Mouse (Mus musculus) liver, adult 2 months (tissue): ENCODE results near the gene Dusp13. TPM values are rescaled to one million over a fixed set of nuclear protein-coding genes. Genes with fewer than 3 reads are reported as not detected.

Experiments
- DNase-seq: peaks from one replicate; pipeline ENCODE4 v3.0.0-alpha.2; 2011; ENCODE audit warnings: low read depth, low spot score; ENCODE audit errors: extremely low read depth
- H3K27ac ChIP-seq: fragments of 200-500 bp; replicated peaks from 2 replicates; pipeline ENCODE4 v1.5.1; 2012; ENCODE audit warnings: low read depth, mild to moderate bottlenecking, control low read depth, inconsistent platforms, low read length; ENCODE audit not compliant: insufficient read depth
- H3K27me3 ChIP-seq: fragments of 200-500 bp; 2 replicates; pipeline ENCODE4 v1.6.1; 2012; ENCODE audit warnings: mild to moderate bottlenecking, moderate library complexity, low read length, inconsistent platforms; ENCODE audit not compliant: control insufficient read depth, insufficient read depth
- H3K36me3 ChIP-seq: fragments of 200-500 bp; 2 replicates; pipeline ENCODE4 v1.6.1; 2012; ENCODE audit warnings: low read length, inconsistent platforms; ENCODE audit not compliant: control insufficient read depth, insufficient read depth
- H3K4me1 ChIP-seq: fragments of 200-500 bp; 2 replicates; pipeline ENCODE4 v1.6.1; 2011; ENCODE audit warnings: low read length; ENCODE audit not compliant: control insufficient read depth, insufficient read depth
- H3K4me3 ChIP-seq: fragments of 200-500 bp; 2 replicates; pipeline ENCODE4 v1.5.1; 2011; ENCODE audit warnings: low read depth, mild to moderate bottlenecking, control low read depth, low read length, moderate library complexity; ENCODE audit not compliant: insufficient read depth
- H3K79me2 ChIP-seq: fragments of 200-500 bp; 2 replicates; pipeline ENCODE4 v1.6.1; 2012; ENCODE audit warnings: inconsistent platforms, mild to moderate bottlenecking, low read length, moderate library complexity; ENCODE audit not compliant: control insufficient read depth, insufficient read depth
- H3K9ac ChIP-seq: fragments of 200-500 bp; 2 replicates; pipeline ENCODE4 v1.6.1; 2012; ENCODE audit warnings: low read depth, mild to moderate bottlenecking, control low read depth, inconsistent platforms, low read length
- CTCF ChIP-seq: fragments of 200-500 bp; IDR thresholded peaks from 2 replicates; pipeline ENCODE4 v1.5.1; 2011; ENCODE audit warnings: low read depth, low read length, control low read depth
- POLR2A ChIP-seq: fragments of 200-500 bp; IDR thresholded peaks from 2 replicates; pipeline ENCODE4 v1.6.1; 2011; ENCODE audit warnings: low read length, control low read depth; ENCODE audit not compliant: insufficient read depth; ENCODE audit errors: extremely low read depth
- WGBS: fragments of 180-500 bp; shearing (Covaris S2); methylation state at CpG from one replicate; pipeline ENCODE4 v1.1.7; 2018; 5-methylcytosine and 5-hydroxymethylcytosine counted together
- polyA plus RNA-seq: library from polyadenylated mRNA; depleted of rRNA; stranded (reverse); fragments of >200 nt; gene quantifications from 2 replicates; pipeline ENCODE4 v1.2.3, GENCODE M21; 2012
- total RNA-seq: library from RNA; depleted of rRNA; stranded (reverse); fragments of >200 nt; gene quantifications from 2 replicates; pipeline ENCODE4 v1.2.3, GENCODE M21; 2014

Gene Dusp13
- total and polyA plus RNA-seq, 2 experiments = 0.21 TPM; not detected in 1

GRCm38 (mm10) chr14:21750008-21750880, 737 bp downstream of the Dusp13 start, which contains the start of gene Samd8:
Samd8 (plus strand) TSS chr14:21750531.
- peak within 1 kb of the TSS; percentile 84 for H3K27ac ChIP-seq
- peak within 1 kb of the TSS; percentile 86 for H3K4me3 ChIP-seq
- H3K27me3 ChIP-seq = no peaks in the 10 kb centered on the region
- no peaks in the 10 kb centered on the region for H3K36me3 ChIP-seq
- TF ChIP-seq CTCF (no peak), POLR2A (peak; percentile 66)
- H3K79me2 ChIP-seq = peaks cover 8% of the 10 kb centered on the region; the same call in 1 of the 2 replicates
- DNase-seq = peak; percentile 67
- 5% methylated on average over 52 of the region's 52 CpGs for WGBS
- H3K9ac ChIP-seq = peak within 1 kb of the TSS; percentile 91
- peaks cover 10% of the 10 kb centered on the region for H3K4me1 ChIP-seq

DNA sequence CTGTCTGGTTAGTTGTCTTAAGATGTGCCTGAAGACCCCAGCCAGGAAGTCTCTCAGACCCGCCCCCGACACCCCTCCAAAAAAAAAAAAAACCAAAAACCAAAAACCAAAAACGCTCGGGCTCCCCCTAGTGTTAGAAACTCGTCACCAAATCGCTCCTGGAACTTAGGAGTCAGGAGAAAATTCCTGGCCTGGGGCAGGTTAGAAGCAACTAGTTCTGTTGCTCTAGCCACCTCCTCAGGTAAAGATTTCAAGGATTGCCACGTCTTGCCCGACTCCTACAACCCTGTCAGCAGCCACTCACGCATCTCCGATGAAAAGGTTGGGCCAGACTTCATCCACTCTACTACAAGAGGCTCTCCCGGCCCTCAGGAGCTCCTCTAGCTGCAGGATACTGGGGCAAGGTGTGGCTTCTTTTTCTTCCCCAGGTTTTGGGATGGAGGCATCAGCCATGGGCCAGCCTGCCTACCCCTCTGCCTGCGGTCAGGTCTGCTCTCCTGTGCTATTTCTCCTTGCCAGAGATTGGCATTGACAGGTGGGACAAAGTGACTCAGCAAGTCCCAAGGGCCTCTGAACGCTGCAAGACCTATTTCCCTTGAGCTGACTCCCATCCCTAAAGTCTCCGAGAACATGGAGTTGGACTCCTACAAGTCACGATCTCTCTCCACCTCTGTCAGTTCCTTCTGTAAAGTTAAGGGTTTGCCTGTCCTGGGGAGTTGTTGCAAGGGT, 2.7 kb downstream of the Dusp13 start:
- Histone ChIP-seq H3K4me3 (no peak overlapping the region), H3K36me3 (no peaks in the 10 kb centered on the region), H3K4me1 (peaks cover 7% of the 10 kb centered on the region; the same call in 1 of the 2 replicates), H3K27ac (no peak overlapping the region), H3K27me3 (no peaks in the 10 kb centered on the region), H3K9ac (no peak overlapping the region), H3K79me2 (peaks cover 4% of the 10 kb centered on the region; the same call in 1 of the 2 replicates)
- 43% methylated on average over 15 of the region's 15 CpGs for WGBS
- DNase-seq = no peak
- no peak for TF ChIP-seq POLR2A
- peak; percentile 21; the same call in 1 of the 2 replicates for TF ChIP-seq CTCF

DNA sequence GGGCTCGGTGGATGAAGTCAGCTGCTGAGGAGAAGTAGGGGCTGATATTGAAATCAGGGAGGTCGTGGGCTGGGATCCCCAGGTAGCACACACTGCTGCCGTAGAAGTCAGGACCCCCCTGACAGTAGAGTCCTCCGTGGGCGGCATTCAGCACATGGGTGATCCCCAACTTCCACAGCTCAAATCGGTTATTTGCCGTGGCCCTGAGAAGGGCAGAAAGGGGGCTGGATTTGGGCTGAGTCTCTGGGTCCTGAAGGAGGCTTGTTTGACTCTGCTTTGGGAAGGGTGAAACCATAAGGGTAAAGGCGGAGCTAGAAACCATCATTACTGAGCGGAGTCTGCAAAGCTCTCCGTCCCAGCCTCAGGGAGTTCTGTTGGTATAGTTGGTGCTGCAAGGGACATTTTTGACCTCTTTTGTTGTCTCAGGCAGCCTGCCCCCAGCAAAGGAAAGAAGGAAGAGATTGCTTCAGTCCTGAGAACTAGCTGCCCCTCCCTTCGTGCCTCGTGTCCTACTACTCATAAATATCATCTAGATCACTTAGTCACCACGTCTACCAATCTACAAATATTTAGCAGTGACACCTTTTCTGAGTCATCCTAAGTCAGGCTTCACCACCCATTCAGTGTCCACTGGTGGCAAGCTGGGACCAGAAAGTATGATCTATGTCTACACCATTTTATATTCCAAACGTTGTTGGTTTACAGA, 3.4 kb downstream of the Dusp13 start:
- WGBS = 72% methylated on average over 14 of the region's 14 CpGs
- DNase-seq = no peak
- Histone ChIP-seq H3K4me3 (no peak overlapping the region), H3K27ac (no peak overlapping the region), H3K79me2 (peaks cover 4% of the 10 kb centered on the region; the same call in 1 of the 2 replicates), H3K36me3 (no peaks in the 10 kb centered on the region), H3K4me1 (peaks cover 2% of the 10 kb centered on the region; the same call in 1 of the 2 replicates), H3K27me3 (no peaks in the 10 kb centered on the region), H3K9ac (no peak overlapping the region)
- TF ChIP-seq CTCF = no peak

DNA sequence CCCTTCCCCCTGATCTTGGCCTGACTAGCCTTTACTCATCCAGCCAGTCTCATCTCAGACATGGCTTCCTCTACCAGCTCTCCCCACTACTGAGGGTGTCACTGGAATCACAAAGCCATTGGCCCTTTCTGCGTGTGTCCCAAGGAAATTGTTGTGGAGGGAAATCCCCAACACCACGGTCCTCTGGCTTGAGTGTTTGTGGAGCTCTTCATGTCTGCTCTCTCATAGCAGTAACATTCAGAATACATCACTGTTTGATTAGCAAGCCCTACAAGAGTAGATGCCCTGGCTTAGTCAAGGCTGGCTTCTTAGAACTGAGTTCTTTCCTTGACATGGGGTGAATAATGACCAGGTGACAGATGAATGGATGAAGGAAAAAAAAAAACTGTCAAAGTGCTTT, 4.1 kb downstream of the Dusp13 start:
- 77% methylated on average over 2 of the region's 2 CpGs for WGBS
- no peak for DNase-seq

DNA sequence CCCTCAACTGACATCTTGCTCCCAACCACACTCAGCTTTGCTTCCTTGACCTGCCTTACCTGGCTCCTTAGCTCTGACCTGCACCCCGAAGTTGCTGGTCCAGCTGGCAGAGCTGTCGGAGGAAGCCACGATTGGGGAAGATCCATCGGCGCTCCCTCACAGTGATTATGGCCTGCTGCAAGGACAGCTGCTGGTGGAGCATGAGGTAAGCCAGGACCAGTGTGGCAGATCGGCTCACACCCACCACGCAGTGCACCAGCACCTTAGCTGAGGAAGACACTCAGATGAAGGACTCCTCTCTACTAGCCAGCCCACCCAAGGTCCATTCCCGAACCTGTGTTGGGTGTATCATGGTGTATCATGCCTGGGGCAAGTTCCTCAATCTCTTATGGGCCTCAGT, 4.7 kb downstream of the Dusp13 start:
- Histone ChIP-seq H3K79me2 (peaks cover 4% of the 10 kb centered on the region; the same call in 1 of the 2 replicates), H3K36me3 (no peaks in the 10 kb centered on the region), H3K4me3 (no peak overlapping the region), H3K4me1 (0 out of 2 replicates have a peak, but pooled peaks cover under 1% of the 10 kb centered on the region), H3K9ac (no peak overlapping the region), H3K27ac (no peak overlapping the region), H3K27me3 (no peaks in the 10 kb centered on the region)
- DNase-seq = no peak
- WGBS = 92% methylated on average over 8 of the region's 8 CpGs
- TF ChIP-seq POLR2A (no peak), CTCF (no peak)

More for the DNA sequence above, 4.1 kb downstream of the Dusp13 start:
- TF ChIP-seq POLR2A (no peak), CTCF (no peak)
- H3K79me2 ChIP-seq = peaks cover 4% of the 10 kb centered on the region; the same call in 1 of the 2 replicates
- H3K36me3 ChIP-seq = no peaks in the 10 kb centered on the region
- no peaks in the 10 kb centered on the region for H3K27me3 ChIP-seq
- H3K27ac ChIP-seq = no peak overlapping the region
- H3K9ac ChIP-seq = no peak overlapping the region
- 0 out of 2 replicates have a peak, but pooled peaks cover 1% of the 10 kb centered on the region for H3K4me1 ChIP-seq
- H3K4me3 ChIP-seq = no peak overlapping the region
